Mouse (Mus musculus) neural tube, embryonic 13.5 days (tissue): ENCODE results near the gene Tpm4. TPM values are rescaled to one million over a fixed set of nuclear protein-coding genes. Genes with fewer than 3 reads are reported as not detected.

Source experiments
- ATAC-seq: fragments of 200-750 bp; cut with Nextera tagmentation; 2 replicates; pipeline ENCODE4 v1.8.0; 2017; ENCODE audit warnings: low read depth, mild to moderate bottlenecking, moderate TSS enrichment, moderate library complexity
- H3K27ac ChIP-seq: fragments of 300-500 bp; sonication (generic); replicated peaks from 2 replicates; pipeline ENCODE4 v1.5.1; 2015; ENCODE audit warnings: moderate library complexity, mild to moderate bottlenecking, inconsistent platforms
- H3K27me3 ChIP-seq: fragments of 300-500 bp; sonication (generic); 2 replicates; pipeline ENCODE4 v1.6.1; 2015; ENCODE audit warnings: mild to moderate bottlenecking, inconsistent platforms
- H3K36me3 ChIP-seq: fragments of 300-500 bp; sonication (generic); 2 replicates; pipeline ENCODE4 v1.6.1; 2015; ENCODE audit warnings: mild to moderate bottlenecking, inconsistent platforms
- H3K4me1 ChIP-seq: fragments of 300-500 bp; sonication (generic); replicated peaks from 2 replicates; pipeline ENCODE4 v1.6.1; 2015; ENCODE audit warnings: inconsistent platforms
- H3K4me2 ChIP-seq: fragments of 300-500 bp; sonication (generic); 2 replicates; pipeline ENCODE4 v1.6.1; 2015; ENCODE audit warnings: inconsistent platforms, mild to moderate bottlenecking, moderate library complexity
- H3K4me3 ChIP-seq: fragments of 300-500 bp; sonication (generic); 2 replicates; pipeline ENCODE4 v1.5.1; 2015; ENCODE audit warnings: mild to moderate bottlenecking, inconsistent platforms
- H3K9ac ChIP-seq: fragments of 300-500 bp; sonication (generic); 2 replicates; pipeline ENCODE4 v1.6.1; 2015; ENCODE audit warnings: moderate library complexity, mild to moderate bottlenecking, inconsistent platforms
- H3K9me3 ChIP-seq: fragments of 300-500 bp; sonication (generic); 2 replicates; pipeline ENCODE4 v1.6.1; 2016; ENCODE audit warnings: inconsistent platforms
- WGBS: fragments of 180-500 bp; shearing (Covaris S2); methylation state at CpG from one replicate; pipeline ENCODE4 v1.1.7; 2015; 5-methylcytosine and 5-hydroxymethylcytosine counted together
- polyA plus RNA-seq: library from polyadenylated mRNA; unstranded; fragments of >200 nt; fragmentation: Nextera tagmentation; extraction: Ambion mirVana; gene quantifications from 2 replicates; pipeline ENCODE4 v1.2.1, GENCODE M21; 2015

The Tpm4 gene
- polyA plus RNA-seq, 1 experiment from 2014 or later: 230 TPM

DNA sequence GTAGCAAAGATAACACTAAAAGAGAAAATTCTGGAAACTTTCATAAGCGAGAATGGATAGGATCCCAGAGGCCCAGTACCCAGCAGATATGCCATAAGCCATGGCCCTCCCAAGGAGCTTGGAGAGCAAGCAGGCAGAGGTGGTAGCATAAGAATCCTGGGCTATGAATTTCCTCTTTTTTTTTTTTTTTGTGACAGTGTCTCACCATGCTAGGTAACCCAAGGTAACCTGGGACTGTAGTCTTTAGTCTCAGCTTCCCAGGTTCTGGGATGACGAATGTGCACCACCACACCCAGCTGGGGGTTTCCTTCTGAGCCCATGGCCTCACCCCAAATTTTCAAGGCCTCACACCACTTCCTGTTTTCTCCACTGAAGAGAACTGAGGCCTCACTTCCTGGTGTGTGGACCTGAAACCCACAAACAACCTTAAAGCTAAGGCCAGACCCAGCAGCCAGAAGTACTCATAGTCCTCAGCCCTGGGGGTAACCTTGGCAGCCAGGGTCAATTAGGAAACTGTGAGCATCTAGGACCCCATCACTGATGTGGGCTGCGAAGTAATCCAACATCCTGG, 34.4 kb downstream of the Tpm4 start:
- Histone ChIP-seq H3K36me3 (peaks cover 70% of the 10 kb centered on the region), H3K9ac (no peak overlapping the region), H3K27ac (no peak overlapping the region), H3K4me3 (no peak overlapping the region), H3K9me3 (no peaks in the 10 kb centered on the region), H3K4me1 (peaks cover 5% of the 10 kb centered on the region; the same call in 1 of the 2 replicates), H3K4me2 (no peak overlapping the region), H3K27me3 (no peaks in the 10 kb centered on the region)
- WGBS: 96% methylated on average over 3 of the region's 3 CpGs
- no peak for ATAC-seq

DNA sequence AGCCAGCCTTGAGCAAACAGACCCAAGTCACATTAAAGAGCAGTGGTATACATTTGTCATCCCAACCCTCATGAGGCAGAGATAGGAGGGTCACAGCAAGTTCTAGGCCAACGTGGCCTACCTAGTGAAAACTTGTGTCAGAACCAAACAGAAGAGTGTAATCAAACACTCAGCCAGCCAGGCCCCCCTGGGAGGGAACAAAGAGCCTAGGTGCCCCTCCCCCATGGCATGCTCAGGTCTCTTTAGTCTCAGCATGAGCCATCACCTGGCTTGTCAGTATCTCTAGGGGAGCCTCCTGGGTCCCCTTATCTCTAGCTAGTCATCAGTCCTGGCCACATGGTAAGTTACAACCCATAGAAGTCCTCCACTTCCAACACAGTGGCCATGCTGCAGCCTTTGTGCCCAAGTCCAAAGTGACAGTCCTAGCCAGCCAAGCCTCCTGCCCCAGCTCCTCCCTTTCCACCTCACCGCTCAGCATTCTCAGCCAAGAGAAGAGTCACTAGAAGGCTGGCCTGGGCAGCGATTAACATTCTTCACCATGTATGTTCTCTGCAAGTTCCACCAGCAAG, 35.0 kb downstream of the Tpm4 start:
- no peak overlapping the region for H3K9ac ChIP-seq
- H3K4me2 ChIP-seq: no peak overlapping the region
- 80% methylated on average over 3 of the region's 3 CpGs for WGBS
- H3K27me3 ChIP-seq: no peaks in the 10 kb centered on the region
- H3K9me3 ChIP-seq: no peaks in the 10 kb centered on the region
- H3K4me1 ChIP-seq: peaks cover under 1% of the 10 kb centered on the region; the same call in 1 of the 2 replicates
- no peak for ATAC-seq
- no peak overlapping the region for H3K4me3 ChIP-seq
- H3K36me3 ChIP-seq: peaks cover 70% of the 10 kb centered on the region
- no peak overlapping the region for H3K27ac ChIP-seq

DNA sequence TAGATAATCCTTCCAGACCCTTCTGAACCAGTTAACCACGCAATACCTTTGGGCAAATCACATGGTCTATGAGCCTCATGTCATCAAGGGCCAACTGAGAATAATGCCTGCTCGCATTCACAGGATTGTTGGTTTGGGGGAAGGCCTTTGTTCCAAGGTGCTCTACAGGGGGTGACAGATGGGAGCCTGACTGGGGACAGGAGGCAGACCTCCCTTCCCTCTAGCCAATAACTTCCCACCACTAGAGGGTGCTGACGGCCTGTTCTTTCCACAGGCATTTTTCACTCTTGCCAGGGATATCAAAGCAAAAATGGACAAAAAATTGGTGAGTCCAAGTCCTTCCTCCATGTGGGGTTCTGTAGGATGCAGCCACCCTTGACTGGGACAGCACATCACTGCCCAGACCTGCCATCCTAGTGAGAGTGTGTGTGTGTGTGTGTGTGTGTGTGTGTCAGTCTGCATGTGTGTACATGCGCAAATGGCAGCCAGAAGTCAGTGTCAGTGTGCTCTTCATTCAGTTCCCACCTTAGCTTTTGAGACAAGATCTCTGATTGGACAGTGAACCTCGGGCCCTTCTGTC, 42.7 kb downstream of the Tpm4 start:
- peak; percentile 67 for ATAC-seq
- H3K9me3 ChIP-seq: no peaks in the 10 kb centered on the region
- H3K36me3 ChIP-seq: peaks cover 97% of the 10 kb centered on the region
- no peak overlapping the region for H3K27ac ChIP-seq
- no peaks in the 10 kb centered on the region for H3K27me3 ChIP-seq
- no peaks in the 10 kb centered on the region for H3K4me1 ChIP-seq
- H3K9ac ChIP-seq: no peak overlapping the region
- WGBS: 58% methylated on average over 5 of the region's 5 CpGs
- no peak overlapping the region for H3K4me3 ChIP-seq
- no peak overlapping the region for H3K4me2 ChIP-seq

DNA sequence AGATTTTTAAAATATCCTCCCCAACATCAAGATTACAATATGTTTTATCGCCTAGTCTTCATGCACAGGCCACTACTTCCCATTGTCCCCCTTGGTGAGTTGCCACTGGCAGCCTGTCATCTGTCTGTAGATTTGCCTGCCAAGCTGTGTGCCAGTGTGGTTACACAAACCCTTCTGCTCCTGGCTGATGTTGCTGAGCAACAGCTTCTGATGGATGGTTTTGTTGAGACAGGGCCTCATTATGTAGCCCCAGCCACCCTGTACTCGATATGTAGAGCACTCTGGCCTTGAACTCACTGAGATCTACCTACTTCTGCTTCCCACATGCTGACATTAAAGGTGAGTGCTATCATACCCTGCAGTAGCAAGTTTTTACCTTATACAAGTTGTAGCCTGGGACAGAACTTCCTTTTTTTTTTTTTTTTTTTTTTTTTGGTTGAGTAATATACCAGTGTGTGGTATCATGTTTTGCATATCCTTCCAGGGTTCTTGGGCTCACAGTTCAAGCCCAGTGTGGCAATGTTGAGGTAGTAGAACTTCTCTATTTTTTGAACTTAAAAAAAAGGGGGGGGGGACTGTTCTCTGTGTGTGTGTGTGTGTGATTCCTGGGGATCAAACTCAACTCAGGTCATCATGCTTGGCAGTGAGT, 48.9 kb downstream of the Tpm4 start:
- Histone ChIP-seq H3K9me3 (no peaks in the 10 kb centered on the region), H3K4me2 (no peak overlapping the region), H3K27ac (no peak overlapping the region), H3K36me3 (peaks cover 35% of the 10 kb centered on the region), H3K27me3 (no peaks in the 10 kb centered on the region), H3K4me1 (no peaks in the 10 kb centered on the region), H3K9ac (no peak overlapping the region), H3K4me3 (no peak overlapping the region)
- 77% methylated on average over 2 of the region's 2 CpGs for WGBS
- no peak for ATAC-seq

DNA sequence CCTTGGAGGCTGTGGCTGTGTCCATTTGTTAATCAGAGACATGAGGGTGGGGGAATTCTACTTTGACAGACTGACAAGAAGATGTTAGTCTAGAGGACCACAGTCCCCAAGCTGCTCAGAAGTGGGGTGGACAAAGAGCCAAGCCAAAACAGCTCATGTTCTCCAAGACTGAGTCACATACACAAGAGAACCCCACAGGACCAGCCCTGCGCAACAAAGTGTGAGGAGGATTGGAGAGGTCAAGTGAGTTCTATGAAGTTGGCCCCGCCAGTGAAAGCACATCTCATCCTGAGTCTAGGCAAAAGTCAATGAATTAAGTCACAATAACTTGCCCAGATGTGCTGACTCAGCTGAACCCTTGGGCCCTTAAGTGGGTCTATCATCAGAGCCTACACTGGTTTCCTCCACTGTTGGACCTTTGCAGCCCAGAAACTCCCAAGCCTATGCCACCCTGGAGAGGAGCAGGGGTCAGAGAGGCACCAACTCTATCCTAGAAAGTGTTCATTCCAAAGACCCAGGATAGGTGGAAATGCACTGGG, 53.1 kb downstream of the Tpm4 start:
- no peaks in the 10 kb centered on the region for H3K4me1 ChIP-seq
- no peaks in the 10 kb centered on the region for H3K27me3 ChIP-seq
- H3K4me3 ChIP-seq: no peak overlapping the region
- ATAC-seq: no peak
- H3K27ac ChIP-seq: no peak overlapping the region
- no peak overlapping the region for H3K4me2 ChIP-seq
- no peak overlapping the region for H3K9ac ChIP-seq
- WGBS: 93% methylated on average over 2 of the region's 2 CpGs
- H3K36me3 ChIP-seq: no peaks in the 10 kb centered on the region
- no peaks in the 10 kb centered on the region for H3K9me3 ChIP-seq

DNA sequence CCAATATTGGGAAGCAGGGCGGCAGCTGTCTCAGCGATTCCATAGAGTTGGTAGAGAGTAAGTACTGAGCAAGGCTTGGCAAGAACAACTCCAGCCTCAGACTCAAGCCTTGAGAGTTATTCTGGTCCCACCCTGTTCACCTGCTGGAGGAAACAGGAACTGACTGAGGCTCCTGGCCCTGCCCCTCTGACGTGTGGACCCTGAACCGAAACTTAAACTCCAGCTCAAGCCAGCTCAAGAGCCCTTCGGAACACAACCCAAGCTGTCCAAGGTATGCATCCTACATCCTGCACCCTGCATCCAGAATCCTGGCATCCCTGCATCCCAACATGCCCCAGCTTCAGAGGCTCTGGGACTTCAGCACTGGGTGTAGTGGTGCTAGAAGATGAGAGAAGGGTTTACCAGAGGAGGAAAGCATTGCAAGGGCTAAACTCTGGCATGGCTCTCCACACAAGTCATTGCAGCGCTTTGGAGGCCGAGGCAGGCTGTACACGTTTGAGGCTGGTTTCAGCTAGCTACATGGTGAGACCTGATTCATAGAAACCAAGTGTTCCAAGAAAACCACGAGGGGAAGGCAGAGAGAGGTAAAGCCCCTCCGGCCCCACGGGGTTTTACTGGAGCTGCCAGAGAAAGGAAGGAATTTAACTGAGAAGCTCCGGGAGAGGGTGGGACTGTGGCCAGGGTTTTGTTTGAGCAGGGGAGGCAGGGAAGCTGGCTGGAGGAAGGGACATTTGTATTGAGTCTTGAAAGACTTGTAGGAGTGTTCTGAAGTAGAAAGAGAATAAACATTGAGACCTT, 54.8 kb downstream of the Tpm4 start, which contains the start of gene Hsh2d:
Gene Hsh2d, plus strand, starts transcription at position 222 of the 798 bp plus-strand sequence.
- no peak for ATAC-seq
- WGBS: 73% methylated on average over 12 of the region's 12 CpGs
- no peaks in the 10 kb centered on the region for H3K9me3 ChIP-seq

DNA sequence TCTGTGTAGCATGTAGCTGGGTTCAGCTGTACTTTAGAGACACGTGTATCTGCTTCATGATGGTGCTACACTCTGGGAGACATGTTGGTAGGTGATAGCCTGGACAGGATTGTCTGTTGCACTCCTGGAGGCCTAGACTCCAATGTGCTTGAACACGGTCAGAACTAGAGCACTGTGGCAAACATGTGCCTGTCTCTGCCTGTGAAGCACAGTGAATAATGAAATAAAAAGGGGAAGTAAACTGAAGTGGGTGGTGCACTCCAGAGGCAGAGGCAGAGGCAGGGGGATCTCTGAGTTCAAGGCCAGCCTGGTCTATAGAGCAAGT, 55.4 kb downstream of the Tpm4 start:
- H3K9me3 ChIP-seq: no peaks in the 10 kb centered on the region
- H3K9ac ChIP-seq: no peak overlapping the region
- WGBS: 85% methylated on average over 2 of the region's 2 CpGs
- H3K27ac ChIP-seq: no peak overlapping the region
- H3K4me3 ChIP-seq: no peak overlapping the region
- H3K4me1 ChIP-seq: no peaks in the 10 kb centered on the region
- no peaks in the 10 kb centered on the region for H3K27me3 ChIP-seq
- H3K36me3 ChIP-seq: no peaks in the 10 kb centered on the region
- no peak for ATAC-seq
- H3K4me2 ChIP-seq: no peak overlapping the region

More for the DNA sequence above, 54.8 kb downstream of the Tpm4 start, which contains the start of gene Hsh2d:
- H3K4me1 ChIP-seq: no peaks in the 10 kb centered on the region
- H3K4me2 ChIP-seq: no peak within 1 kb of the TSS
- H3K36me3 ChIP-seq: no peaks in the 10 kb centered on the region
- H3K9ac ChIP-seq: no peak within 1 kb of the TSS
- no peak within 1 kb of the TSS for H3K27ac ChIP-seq
- H3K4me3 ChIP-seq: no peak within 1 kb of the TSS
- H3K27me3 ChIP-seq: no peaks in the 10 kb centered on the region

DNA sequence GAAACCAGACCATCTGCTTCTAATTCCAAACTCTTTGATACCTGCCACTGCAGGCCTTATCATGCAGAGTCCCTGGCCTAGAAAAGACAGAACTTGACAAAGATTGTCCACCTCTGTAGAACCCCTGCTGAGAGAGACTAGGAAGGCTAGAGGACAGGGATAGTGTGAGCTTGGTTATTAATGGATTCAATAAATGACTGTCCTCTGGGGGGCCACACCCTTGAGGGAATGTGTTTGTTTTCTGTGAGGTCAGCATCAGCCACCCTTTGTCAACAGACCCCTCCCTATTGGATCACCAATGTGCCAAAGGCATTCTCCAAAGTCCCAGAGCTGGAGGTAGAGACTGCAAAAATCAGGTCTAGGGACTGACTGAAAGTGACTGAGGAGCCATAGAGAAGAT, 57.3 kb downstream of the Tpm4 start:
- Histone ChIP-seq H3K4me3 (no peak overlapping the region), H3K4me1 (no peaks in the 10 kb centered on the region), H3K4me2 (no peak overlapping the region), H3K36me3 (no peaks in the 10 kb centered on the region), H3K9ac (no peak overlapping the region), H3K27me3 (no peaks in the 10 kb centered on the region), H3K9me3 (no peaks in the 10 kb centered on the region), H3K27ac (no peak overlapping the region)
- no peak for ATAC-seq

DNA sequence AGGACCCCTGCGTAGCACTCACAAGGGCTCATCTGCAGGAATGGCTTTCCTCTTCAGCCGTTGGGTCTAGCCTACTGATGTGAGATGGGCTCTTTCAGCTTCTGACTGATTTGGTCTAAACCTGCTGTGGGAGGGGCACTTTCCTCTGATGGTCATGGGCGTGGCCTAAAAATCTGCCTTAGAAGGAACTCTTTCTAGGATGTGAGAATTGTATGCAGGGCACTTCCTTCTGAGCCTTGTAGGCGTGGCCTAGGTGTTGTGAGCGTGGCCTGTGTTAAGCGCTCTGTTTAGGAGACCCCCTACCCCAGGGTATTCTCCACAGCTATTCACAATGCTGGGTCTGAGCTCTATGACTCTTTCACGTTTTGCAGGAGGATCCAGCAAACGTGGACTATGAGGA, 63.2 kb downstream of the Tpm4 start:
- no peak for ATAC-seq

More for the DNA sequence above, 63.2 kb downstream of the Tpm4 start:
- Histone ChIP-seq H3K9me3 (peaks cover 18% of the 10 kb centered on the region), H3K36me3 (no peaks in the 10 kb centered on the region), H3K27me3 (no peaks in the 10 kb centered on the region), H3K4me1 (no peaks in the 10 kb centered on the region), H3K9ac (no peak overlapping the region), H3K27ac (no peak overlapping the region), H3K4me2 (no peak overlapping the region), H3K4me3 (no peak overlapping the region)
- 70% methylated on average over 8 of the region's 8 CpGs for WGBS
